Mouse (Mus musculus): ENCODE data around the gene Uvrag.
A peak's percentile ranks its signal among the peaks of the same experiment; 100 is the strongest.

The Uvrag gene

DNA sequence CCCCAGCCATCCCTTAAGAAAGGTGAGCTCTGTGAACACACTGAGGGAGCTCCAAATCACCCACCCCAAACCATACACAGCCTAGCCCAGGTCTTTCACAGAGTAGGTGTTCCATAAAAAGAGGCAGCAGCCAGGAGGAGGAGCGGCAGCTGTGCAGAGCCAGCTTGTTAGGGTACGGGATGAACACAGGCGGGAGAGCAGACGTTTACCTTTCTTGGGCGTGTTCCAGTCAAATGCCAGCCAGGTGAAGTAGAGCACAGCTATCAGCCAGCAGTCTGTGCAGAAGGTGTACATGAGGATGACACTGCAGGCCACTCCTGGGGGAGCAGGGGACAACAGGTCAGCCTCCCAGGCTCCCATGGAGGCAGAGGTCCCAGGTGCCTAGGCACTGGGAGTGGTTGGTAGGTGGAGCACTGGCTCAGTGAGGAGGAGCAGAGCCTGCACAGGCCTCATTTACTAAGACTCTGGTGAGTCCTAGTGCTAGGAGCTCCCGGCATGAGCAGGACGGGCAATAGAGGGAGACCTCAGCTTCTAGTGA lies 24.0 kb upstream of the Uvrag start:
- DNase-seq, result no peak

DNA sequence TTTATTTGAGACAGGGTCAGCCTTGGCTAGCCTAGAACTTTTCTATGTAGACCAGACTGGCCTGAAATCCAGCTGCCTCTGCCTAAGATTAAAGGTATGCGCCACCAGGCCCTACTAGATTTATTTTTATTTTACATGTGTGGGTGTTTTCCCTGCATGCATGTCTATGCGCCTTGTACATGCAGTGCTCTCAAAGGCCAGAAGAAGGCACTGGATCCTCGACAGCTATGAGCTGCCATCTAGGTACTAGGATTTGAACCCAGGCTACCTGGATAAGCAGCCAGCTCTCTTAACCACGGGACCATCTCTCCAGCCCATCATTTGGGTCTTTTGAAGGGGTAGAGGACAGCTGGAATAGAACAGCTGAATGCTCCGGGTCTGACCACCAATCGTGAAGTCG lies 21.5 kb upstream of the Uvrag start:
- DNase-seq, result no peak

DNA sequence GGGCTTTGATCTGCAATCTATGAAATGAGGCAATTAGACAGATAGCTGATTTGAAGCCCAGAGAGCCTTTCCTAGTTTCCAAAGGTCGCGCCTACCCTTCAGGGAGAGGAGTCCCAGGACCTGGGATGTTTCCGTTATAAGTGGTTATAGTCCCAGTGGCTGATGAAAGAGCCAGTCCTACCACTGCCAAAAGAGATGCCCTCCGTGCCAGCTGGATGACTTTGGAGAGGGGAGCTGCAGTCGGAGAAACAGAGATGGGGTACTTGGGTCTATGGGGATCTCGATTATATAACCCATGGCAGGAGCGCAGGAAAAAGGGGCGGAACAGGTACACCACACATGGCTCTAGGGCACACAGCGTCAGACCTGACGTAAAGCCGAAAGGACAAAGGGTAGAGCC lies 21.0 kb upstream of the Uvrag start:
- no peak for DNase-seq

DNA sequence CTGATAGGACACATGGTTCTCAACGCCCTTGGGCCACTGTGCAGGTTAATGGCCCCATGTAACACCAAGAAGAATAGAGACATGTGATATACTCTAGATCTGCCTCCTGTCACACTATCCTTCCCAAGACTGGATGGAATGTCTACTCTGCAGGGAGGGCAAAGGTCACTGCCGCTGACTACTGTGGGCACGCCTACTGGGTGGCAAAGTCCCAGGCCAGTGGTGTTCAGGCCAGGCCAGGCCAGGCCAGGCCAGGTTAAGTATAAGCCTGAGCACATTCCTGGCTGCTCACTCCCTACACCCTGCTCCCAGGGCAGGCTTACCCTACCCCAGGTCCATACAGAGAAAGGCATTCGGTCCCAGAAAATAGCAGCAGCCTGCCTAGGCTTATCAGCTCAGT lies 20.6 kb upstream of the Uvrag start:
- no peak for DNase-seq

DNA sequence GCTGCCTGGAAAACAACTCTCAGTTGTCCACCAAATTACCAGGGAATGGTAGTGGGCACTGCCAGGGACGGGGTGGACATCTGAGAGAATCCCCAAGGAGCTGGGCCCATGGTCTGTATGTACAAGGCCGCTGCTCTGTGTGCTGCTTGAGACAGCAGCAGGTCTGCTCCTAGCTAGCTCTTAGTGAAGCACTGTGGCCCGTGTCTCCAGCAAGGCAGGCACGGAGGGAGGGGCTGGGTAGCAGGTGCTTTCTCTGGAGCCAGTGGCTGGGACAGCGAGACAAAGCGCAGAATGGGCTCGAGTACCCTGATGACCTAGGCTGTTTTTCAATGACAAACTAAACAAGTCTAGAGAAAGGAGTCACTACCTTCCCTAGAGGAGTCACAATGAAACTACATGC lies 20.1 kb upstream of the Uvrag start:
- no peak for DNase-seq

DNA sequence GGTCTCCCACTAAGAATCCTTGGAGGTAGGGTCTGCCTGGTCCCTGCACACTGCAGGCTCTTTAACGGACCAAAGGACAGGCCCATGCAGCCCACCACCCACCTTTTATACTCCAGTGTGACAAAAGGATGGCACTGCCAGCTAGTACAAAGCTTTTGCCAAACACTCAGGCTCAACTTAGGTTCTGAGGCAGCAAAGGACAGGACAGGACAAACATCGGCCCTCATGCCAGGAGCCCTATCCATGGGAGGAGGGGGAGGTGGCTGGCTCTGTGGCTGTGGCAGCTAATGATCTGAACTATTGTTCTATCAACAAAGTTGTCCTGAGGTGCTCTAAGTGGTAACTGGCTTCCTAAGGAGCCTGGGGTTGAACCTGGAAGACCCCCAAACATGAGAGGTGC lies 18.5 kb upstream of the Uvrag start:
- no peak for DNase-seq

DNA sequence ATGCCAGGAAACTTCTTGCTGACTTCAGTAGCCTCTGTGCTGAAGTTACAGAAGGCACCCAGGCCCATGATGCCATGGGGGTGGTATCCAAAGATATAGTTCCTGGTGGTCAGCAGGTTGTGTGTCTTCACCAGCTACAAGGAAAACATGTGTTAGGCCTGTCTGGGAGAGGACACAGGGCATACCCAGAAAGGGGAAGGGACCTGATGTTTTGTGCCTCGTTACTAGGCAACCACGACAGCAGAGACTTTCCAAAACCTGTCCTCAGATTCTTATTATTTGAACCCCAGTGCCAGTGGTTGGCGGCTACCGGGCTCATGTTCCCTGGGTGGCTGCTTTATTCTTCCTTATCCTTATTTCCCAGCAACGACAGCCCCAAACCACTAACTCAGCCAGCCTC lies 18.0 kb upstream of the Uvrag start:
- DNase-seq, result no peak

DNA sequence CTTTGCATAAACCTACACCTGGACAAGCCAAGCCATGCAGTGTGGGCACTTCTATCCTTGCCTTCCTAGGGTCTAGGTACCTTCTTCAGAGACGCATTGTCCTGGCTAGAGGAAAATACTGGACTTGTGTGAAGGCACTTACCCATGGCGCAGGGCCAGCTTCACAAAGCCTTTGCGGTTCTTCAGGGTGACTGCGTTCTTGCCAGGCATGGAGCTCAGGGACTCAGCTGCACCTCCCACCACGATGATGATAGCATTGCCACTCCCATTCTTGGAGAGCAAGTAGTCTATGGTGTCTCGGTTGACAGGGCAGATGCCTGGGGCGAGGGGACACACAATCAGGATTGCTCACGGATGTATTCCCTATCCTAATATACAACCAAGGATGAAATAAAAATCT lies 17.1 kb upstream of the Uvrag start:
- DNase-seq, result no peak

DNA sequence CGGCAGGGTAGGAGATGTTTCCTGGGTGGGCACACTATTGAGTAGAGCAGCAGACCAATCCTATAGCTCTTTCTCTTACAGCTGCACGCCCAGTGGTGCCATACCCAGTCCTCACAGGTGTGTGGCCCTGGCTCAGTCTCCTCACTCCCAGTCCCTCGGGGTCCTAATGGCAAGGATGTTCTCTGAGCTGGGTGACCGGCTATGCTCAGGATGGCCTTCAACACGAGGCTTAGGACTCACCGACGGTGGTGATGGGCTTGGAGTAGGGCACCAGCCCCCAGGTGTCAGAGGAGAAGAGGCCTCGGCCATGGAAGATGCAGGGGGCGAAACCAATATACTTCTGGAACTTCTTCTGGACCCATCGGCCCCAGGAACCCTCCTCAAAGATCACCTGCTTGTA lies 15.8 kb upstream of the Uvrag start:
- no peak for DNase-seq

DNA sequence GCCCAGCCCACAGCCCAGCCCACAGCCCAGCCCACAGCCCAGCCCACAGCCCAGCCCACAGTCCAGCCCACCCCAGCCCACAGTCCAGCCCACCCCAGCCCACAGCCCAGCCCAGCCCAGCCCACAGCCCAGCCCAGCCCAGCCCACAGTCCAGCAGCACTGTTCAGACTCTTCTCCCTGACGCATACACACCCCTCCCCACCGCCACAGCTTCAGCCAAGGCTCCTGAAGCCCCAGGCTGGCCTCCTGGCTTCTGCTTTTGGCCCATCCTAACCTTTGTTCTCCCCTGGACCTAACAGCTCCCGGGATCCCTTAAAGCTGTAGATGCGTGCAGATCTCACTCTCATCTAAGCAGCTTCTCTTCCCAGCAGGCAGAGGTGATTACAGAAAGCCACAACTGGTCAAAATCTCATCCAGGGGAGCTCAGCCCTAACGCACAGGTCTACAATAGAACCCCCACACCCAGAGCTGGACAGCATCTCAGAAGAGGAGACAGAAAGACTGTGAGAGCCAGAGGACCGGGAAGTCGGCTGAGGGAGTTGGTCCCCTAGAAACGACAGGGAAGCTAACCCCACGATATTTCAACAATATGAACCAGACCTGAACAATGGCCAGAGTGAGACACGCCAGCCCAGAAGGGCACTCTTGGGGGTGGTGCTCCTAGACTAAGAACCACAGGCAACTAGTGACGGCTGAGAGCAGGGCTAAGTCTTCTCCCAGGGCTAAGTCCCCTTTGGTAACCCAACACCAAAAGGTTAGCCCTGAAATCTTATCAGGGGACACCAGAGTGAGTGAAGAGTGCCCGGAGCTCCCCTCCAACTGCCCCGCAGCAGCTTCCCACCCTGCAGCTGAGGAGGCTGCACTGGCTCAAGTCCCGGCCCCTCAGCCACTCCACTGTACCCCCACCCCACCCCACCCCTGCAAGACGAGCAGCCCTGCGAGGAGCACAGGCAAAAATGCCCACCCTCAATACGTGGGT lies 14.7 kb upstream of the Uvrag start:
- no peak for DNase-seq

DNA sequence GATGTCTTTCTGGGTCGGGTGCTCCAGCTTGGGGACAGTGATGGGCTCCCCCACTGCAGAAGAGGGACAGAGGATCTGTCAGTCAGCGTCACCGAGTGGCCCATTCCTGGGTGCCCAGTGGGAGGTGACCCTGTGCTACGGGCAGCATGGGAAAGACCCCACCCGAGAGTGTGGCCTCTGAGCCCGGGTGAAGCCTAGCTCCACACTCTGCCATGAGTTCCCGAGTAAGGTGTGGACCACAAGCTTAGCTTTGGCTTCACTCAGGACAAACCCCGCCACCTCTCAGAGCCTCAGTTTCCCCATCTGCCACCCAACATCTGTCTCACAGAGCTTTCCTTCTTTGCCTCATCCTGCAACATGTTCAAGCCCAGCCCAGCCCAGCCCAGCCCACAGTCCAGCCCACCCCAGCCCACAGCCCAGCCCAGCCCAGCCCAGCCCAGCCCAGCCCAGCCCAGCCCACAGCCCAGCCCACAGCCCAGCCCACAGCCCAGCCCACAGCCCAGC lies 13.8 kb upstream of the Uvrag start:
- DNase-seq, result no peak

DNA sequence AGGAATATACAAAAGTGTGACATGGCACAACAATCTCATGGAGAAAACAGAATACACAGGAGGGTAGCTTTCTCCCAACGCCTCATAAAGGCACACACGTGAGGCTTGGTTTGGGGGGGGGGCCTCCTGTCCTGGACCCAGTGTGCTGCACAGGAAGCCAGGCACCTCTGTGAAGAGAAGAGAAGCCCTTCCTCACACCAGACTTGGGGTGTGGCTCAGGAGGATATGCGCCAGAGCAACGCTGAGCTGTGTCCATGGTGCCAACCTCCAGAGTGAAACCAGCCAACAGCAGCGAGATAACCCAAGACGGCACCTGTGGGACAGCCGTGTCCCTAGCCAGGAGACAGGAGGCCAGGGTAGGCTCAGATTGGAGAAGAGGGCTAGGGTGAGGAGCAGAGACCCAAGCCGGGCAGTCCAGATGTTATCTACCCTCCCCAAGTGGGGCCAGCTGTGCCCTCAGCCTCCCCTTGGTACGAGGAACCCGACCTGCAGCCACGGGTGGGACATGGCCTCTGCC lies 12.8 kb upstream of the Uvrag start:
- no peak for DNase-seq

DNA sequence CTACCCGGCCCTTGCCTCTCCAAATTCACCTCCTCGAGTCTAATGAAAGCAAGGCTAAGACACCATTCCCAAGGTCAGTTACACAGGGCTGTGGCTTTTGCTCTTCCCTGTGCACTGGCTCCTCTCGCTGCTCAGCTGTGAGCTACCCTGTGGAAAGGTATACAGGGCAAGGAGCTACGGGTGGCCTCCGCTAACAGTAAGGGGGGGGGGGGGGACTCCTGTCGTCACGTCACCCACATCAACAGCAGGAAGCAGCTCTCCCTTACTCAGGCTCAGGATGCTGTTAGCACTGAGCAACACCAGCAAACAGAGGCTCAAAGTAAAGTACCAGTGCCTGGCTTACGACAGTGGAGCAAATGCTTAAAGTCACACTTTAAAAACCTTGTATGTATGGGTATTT lies 11.8 kb upstream of the Uvrag start:
- no peak for DNase-seq

DNA sequence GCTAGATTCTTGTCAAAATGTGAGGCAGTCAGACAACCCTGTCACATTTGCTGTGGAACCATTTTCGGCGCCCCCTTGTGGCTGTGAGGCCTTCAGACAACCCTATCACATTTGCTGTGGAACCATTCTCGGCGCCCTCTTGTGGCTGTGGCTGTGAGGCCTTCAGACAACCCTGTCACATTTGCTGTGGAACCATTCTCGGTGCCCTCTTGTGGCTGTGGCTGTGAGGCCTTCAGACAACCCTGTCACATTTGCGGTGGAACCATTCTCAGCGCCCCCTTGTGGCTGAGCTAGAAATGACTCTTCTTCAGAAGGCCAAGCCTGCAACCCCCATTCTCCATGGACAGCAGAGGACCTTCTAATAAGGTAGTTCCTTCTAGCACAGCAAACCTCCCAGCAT lies 10.4 kb upstream of the Uvrag start:
- peak; percentile 97 to 99 for DNase-seq

DNA sequence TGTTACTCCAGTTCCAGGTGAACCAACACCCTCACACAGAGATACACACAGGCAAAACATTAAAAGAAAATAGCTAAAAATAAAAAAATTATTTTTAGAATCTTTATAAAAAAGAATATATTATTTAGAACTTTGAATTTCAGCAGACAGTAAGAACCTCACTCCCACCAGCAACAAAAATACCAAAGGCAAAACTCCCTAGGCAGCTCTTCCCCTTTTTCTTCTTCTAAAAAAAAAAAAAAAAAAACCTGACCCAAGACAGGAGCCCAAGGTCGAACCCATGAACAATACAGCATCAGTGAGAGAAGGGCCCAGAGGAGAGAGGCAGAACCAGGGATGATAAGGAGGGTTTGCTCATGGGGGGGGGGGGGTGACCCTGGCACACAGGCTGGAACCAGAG lies 8.1 kb upstream of the Uvrag start:
- DNase-seq, result no peak

DNA sequence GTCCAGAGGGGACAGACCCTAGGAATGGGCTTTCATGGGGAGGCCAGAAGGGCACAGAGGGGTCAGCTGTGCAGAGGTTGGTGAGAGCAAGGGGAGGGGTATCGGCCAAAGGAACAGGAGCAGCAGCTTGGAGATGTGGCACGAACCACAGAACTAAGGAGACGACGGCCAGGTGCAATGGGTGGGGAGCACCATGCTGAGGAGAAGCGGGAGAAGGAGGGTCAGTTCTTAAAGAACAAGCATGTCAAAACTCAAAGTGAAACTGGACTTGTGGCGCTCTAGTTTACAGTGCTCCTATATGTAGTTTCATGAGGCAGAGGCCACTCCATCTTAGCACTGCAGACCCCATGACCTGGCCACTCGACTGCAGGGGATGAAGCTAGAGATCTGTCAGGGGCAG lies 6.6 kb upstream of the Uvrag start:
- no peak for DNase-seq

DNA sequence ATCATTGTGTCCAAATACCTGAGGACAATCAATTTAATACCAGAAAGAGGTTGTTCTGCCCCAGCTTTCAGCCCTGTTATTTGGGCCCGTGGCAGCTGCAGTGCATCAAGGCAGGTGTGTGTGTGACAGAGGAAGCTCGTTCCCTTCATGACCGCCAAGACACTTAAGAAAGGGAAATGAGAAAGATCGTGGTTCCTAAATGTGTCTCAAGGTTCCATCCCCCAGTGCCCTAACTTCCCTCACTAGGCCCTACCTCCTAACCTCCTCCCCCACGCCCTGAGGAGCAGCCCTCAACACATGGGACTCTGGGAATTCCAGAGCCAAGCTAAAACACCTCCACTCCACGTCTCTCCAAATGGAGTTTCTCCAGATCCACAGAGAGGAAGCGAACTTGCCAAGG lies 6.0 kb upstream of the Uvrag start:
- DNase-seq, result no peak

DNA sequence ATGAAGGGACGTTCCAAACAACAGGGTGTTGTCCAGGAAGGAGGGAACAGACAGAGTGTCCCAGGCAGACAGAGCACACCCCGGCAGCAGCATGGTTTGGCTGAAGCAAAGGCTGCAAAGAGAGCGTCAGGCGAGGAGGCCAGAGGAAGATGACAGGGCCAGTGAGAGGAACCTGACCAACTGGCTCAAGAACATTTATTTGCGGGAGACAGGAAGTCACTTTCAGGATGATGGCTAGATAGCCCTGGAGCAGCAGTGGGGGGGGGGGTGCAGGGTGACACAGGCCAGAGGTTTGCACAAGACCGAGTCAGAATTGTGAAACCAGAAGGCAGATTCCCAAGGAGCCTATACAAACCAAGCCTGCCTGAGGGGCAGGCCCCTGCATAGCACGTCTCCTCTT lies 5.1 kb upstream of the Uvrag start:
- DNase-seq, result no peak

DNA sequence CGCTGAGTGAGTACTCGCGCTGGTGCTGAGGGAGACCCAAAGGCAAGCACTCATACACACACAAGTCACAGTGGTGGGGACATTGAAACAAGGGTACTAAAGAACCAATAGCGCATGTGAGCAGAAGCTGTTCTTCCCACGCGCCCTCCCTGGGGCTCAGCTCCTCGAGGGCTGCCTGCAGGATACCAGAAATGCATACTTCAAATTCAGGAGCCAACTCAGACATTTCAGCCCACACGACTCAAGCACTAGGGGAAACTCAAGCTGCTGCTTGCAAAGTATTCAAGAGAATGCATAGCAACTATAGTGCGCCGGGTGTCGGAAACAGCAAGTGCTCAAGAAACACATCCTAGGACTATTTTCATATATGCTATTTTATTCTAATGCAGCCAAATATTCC lies 3.7 kb upstream of the Uvrag start:
- no peak for DNase-seq

DNA sequence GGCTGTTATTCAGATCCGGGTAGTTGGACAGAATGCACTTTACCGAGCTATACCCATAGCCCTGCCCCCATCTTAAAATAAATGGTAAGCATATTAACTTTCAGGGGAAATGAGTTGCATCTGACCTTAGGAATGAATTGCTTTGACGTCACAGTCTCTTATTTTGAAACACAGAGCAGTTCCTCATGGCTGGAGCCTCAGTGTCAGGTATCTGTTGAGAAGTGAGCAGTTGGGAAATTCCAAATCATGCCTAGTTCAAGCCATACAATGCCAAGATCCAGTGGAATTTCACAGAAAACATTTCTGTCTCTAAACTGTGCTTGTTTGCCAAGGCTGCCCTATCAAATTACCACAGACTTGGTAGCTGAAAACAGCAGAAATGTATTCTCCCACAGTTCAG lies 2.3 kb upstream of the Uvrag start:
- DNase-seq, result no peak

DNA sequence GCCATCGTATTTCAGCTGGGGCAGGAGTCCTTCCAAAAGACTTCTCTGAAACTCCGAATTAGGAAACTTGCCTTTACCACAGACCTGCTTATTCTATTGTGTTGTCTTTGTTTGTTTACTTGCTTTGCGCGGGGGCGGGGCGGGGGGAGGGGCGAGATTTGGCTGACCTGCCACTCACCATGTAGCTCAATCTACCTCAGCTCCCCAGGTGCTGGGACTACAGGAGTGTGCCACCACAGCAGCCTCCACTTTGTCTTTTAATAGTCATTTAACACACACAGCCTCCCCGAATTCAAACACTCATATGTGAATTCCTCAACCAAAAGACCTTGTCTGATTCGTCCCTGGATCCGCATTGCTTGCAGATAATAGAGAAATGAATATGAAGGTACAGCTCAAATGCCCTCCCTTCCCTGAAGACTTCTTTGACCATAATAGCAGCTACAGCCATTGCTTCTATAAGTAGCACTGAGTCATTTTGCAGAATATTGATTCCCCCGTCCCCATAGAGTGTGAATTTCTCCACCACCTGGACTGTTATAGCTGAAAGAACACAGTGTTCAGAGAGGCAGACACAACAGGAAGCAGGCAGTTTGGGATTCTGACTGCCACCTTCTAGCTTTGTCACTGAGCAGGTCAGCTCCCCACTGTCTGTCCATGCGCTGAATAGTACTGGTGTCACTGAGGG lies 1.1 kb upstream of the Uvrag start:
- no peak for DNase-seq

DNA sequence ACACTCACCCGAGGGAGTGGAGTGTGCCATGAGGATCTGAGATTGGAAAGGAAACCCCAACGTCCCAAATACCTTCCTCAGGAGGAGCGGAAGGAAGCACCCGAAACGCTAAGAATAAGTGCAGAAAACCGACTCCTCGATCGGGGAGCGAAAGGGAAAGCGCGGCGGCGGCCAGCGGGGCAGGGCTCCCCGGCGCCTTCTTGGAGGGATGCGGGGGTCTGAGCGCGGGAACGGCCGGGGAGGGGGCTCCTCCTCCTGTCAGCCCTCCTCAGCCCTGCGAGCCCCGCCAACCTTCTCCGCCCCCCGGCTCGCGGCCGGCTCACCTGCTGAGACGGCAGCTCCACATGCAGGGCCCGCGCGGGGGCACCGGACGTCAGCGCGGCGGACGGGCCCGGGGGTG lies 430 bp downstream of the Uvrag start:
- peak in 1 of 2 experiments; percentile 62 for DNase-seq

DNA sequence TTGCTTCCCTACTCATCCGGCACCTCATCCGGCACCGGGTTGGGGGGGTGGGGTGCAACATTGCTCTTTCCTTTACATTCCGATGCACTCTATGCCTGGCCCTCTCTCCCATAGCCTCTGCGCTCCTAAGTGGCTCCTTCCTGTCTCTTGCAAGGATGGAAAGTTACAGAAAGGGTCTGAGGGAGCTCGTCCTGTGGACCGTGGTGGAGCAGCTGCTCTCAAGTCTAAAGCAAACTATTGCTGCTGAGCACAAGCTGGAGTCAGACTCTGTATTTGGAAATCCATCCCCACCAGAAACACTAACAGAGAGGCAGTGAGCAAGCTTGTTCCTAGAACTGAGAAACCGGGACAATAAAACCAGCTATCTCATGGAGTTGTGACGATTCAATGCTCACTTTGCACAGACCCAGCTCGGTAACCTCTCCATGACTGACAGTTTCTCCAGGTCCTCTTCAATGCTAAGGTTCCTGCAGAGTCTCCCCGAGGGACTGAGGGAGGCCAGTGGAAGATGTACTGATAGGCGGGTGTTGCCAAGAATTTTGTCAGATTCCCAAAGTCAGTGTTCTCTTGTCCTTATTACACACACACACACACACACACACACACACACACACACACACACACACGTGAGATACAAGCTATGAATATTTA lies 975 bp downstream of the Uvrag start:
- no peak for DNase-seq
